Mouse (Mus musculus) forebrain, embryonic 16.5 days (tissue): ENCODE data around the gene Ank3. TPM values are rescaled to one million over a fixed set of nuclear protein-coding genes. Genes with fewer than 3 reads are reported as not detected.

ENCODE experiments used
- ATAC-seq: fragments of 200-750 bp; cut with Nextera tagmentation; 2 replicates; pipeline ENCODE4 v1.8.0; 2017; ENCODE audit warnings: mild to moderate bottlenecking, moderate library complexity
- H3K27ac ChIP-seq: fragments of 300-500 bp; sonication (generic); 2 replicates; pipeline ENCODE4 v1.5.1; 2014; ENCODE audit warnings: low read length, control low read depth
- H3K27me3 ChIP-seq: fragments of 300-500 bp; sonication (generic); replicated peaks from 2 replicates; pipeline ENCODE4 v1.6.1; 2014; ENCODE audit warnings: low read length; ENCODE audit not compliant: control insufficient read depth, insufficient read depth
- H3K36me3 ChIP-seq: fragments of 300-500 bp; sonication (generic); 2 replicates; pipeline ENCODE4 v1.6.1; 2014; ENCODE audit not compliant: control insufficient read depth, insufficient read depth
- H3K4me1 ChIP-seq: fragments of 300-500 bp; sonication (generic); replicated peaks from 2 replicates; pipeline ENCODE4 v1.6.1; 2014; ENCODE audit warnings: low read length; ENCODE audit not compliant: control insufficient read depth, insufficient read depth
- H3K4me2 ChIP-seq: fragments of 300-500 bp; sonication (generic); 2 replicates; pipeline ENCODE4 v1.6.1; 2014; ENCODE audit warnings: mild to moderate bottlenecking, low read length, control low read depth
- H3K4me3 ChIP-seq: fragments of 300-500 bp; sonication (generic); replicated peaks from 2 replicates; pipeline ENCODE4 v1.5.1; 2014; ENCODE audit warnings: mild to moderate bottlenecking, low read length, control low read depth
- H3K9ac ChIP-seq: fragments of 300-500 bp; sonication (generic); replicated peaks from 2 replicates; pipeline ENCODE4 v1.6.1; 2014; ENCODE audit warnings: low read depth, low read length, control low read depth
- H3K9me3 ChIP-seq: fragments of 300-500 bp; sonication (generic); 2 replicates; pipeline ENCODE4 v1.6.1; 2016; ENCODE audit warnings: low read length; ENCODE audit not compliant: control insufficient read depth
- WGBS: fragments of 180-500 bp; shearing (Covaris S2); extraction: QIAGEN DNeasy Blood & Tissue Kit; methylation state at CpG from one replicate; pipeline ENCODE4 v1.1.7; 2014; 5-methylcytosine and 5-hydroxymethylcytosine counted together
- polyA plus RNA-seq: library from polyadenylated mRNA; unstranded; fragments of >200 nt; fragmentation: Nextera tagmentation; extraction: Ambion mirVana; gene quantifications from 2 replicates; pipeline ENCODE4 v1.2.1, GENCODE M21; 2015

Ank3 gene
- polyA plus RNA-seq, 1 experiment from 2014 or later: 102 TPM

GRCm38 (mm10) chr10:69982701-69983100 is 584.1 kb downstream of the Ank3 start:
- Histone ChIP-seq H3K36me3 (peaks cover 25% of the 10 kb centered on the region), H3K9me3 (no peaks in the 10 kb centered on the region), H3K27ac (no peak overlapping the region), H3K4me1 (peaks cover 2% of the 10 kb centered on the region; the same call in 1 of the 2 replicates), H3K27me3 (no peaks in the 10 kb centered on the region), H3K4me3 (no peak overlapping the region), H3K9ac (no peak overlapping the region), H3K4me2 (no peak overlapping the region)
- no peak for ATAC-seq
- 94% methylated on average over 4 of the region's 4 CpGs for WGBS

DNA sequence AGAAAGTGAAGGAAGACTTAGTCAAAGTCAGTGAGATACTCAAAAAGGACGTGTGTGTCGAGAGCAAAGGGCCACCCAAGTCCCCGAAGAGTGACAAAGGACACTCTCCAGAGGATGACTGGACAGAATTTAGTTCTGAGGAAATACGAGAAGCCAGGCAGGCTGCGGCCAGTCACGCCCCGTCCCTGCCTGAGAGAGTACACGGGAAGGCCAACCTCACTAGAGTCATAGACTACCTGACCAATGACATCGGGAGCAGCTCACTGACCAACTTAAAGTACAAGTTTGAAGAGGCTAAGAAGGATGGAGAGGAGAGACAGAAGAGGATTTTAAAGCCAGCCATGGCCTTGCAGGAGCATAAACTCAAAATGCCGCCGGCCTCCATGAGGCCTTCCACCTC is 588.9 kb downstream of the Ank3 start:
- Histone ChIP-seq H3K27me3 (no peaks in the 10 kb centered on the region), H3K9ac (no peak overlapping the region), H3K36me3 (peaks cover 63% of the 10 kb centered on the region), H3K4me3 (no peak overlapping the region), H3K9me3 (peaks cover 31% of the 10 kb centered on the region), H3K4me1 (no peaks in the 10 kb centered on the region), H3K27ac (no peak overlapping the region), H3K4me2 (no peak overlapping the region)
- no peak for ATAC-seq
- WGBS: 96% methylated on average over 11 of the region's 11 CpGs

GRCm38 (mm10) chr10:69997082-69997481 is 598.5 kb downstream of the Ank3 start:
- ATAC-seq: no peak
- peaks cover 8% of the 10 kb centered on the region for H3K9me3 ChIP-seq
- H3K36me3 ChIP-seq: peaks cover 28% of the 10 kb centered on the region
- H3K9ac ChIP-seq: no peak overlapping the region
- WGBS: 86% methylated on average over 8 of the region's 8 CpGs
- no peak overlapping the region for H3K27ac ChIP-seq
- no peak overlapping the region for H3K4me2 ChIP-seq
- H3K4me1 ChIP-seq: no peaks in the 10 kb centered on the region
- no peaks in the 10 kb centered on the region for H3K27me3 ChIP-seq
- no peak overlapping the region for H3K4me3 ChIP-seq

DNA sequence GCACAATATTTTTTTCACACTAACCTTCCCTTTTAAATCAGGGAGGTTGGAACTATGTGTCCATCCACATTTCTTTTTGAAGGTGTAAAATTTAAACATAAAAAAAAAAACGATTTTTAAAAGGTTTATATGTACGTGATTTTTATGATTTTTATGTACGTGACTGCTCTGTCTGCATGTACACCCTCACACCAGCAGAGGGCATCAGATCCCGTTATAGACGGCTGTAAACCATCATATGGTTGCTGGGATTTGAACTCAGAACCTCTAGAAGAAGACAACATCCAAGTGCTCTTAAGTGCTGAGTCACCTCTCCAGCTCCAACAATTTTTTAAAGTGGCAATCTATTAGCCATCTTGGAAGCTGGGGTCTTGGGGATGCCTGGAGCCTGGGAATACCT is 605.5 kb downstream of the Ank3 start:
- H3K27me3 ChIP-seq: no peaks in the 10 kb centered on the region
- no peak for ATAC-seq
- H3K9ac ChIP-seq: no peak overlapping the region
- 96% methylated on average over 5 of the region's 5 CpGs for WGBS
- H3K4me1 ChIP-seq: no peaks in the 10 kb centered on the region
- no peak overlapping the region for H3K4me3 ChIP-seq
- H3K9me3 ChIP-seq: no peaks in the 10 kb centered on the region
- H3K36me3 ChIP-seq: peaks cover 25% of the 10 kb centered on the region
- H3K4me2 ChIP-seq: no peak overlapping the region
- H3K27ac ChIP-seq: no peak overlapping the region

- H3K36me3 ChIP-seq: peaks cover 25% of the 10 kb centered on the region
- no peak overlapping the region for H3K9ac ChIP-seq
- H3K4me1 ChIP-seq: no peaks in the 10 kb centered on the region
- H3K27ac ChIP-seq: no peak overlapping the region
- ATAC-seq: no peak
- WGBS: 98% methylated on average over 15 of the region's 15 CpGs
- H3K4me2 ChIP-seq: no peak overlapping the region
- H3K4me3 ChIP-seq: no peak overlapping the region
- no peaks in the 10 kb centered on the region for H3K27me3 ChIP-seq
- H3K9me3 ChIP-seq: no peaks in the 10 kb centered on the region
Measured at GRCm38 (mm10) chr10:70004831-70005230, 606.3 kb downstream of the Ank3 start.

- H3K27me3 ChIP-seq: no peaks in the 10 kb centered on the region
Measured at GRCm38 (mm10) chr10:70006380-70006779, 607.8 kb downstream of the Ank3 start.

DNA sequence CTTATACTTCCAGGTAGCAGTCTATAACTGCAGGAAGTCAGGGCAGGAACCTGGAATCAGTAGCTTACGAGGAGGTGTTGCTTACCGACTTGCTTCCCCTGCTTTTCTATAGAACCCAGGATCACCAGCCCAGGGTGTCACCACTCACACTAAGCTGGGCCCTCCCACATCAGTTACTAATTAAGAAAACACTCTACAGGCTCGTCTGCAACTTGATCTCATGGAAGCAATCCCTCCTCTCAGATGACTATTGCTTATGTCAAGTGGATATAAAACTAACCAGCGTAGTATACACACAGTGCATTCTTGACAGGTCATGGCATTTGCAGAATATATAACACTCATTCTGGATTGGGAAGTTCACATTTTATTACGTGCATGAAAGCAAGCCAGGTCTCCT is 613.2 kb downstream of the Ank3 start:
- H3K27ac ChIP-seq: no peak overlapping the region
- no peak overlapping the region for H3K4me2 ChIP-seq
- no peak overlapping the region for H3K4me3 ChIP-seq
- H3K9ac ChIP-seq: no peak overlapping the region
- no peaks in the 10 kb centered on the region for H3K27me3 ChIP-seq
- WGBS: 66% methylated on average over 5 of the region's 5 CpGs
- no peak for ATAC-seq
- no peaks in the 10 kb centered on the region for H3K4me1 ChIP-seq
- no peaks in the 10 kb centered on the region for H3K9me3 ChIP-seq
- H3K36me3 ChIP-seq: peaks cover 7% of the 10 kb centered on the region; the same call in 1 of the 2 replicates

More at GRCm38 (mm10) chr10:70006380-70006779, 607.8 kb downstream of the Ank3 start:
- H3K36me3 ChIP-seq: peaks cover 27% of the 10 kb centered on the region
- no peak overlapping the region for H3K9ac ChIP-seq
- H3K4me1 ChIP-seq: no peaks in the 10 kb centered on the region
- no peaks in the 10 kb centered on the region for H3K9me3 ChIP-seq
- no peak overlapping the region for H3K27ac ChIP-seq
- H3K4me2 ChIP-seq: no peak overlapping the region
- no peak for ATAC-seq
- H3K4me3 ChIP-seq: no peak overlapping the region
- 72% methylated on average over 9 of the region's 9 CpGs for WGBS

- peaks cover 7% of the 10 kb centered on the region; the same call in 1 of the 2 replicates for H3K36me3 ChIP-seq
Measured at GRCm38 (mm10) chr10:70013931-70014330, 615.4 kb downstream of the Ank3 start.

GRCm38 (mm10) chr10:70015201-70015600 is 616.6 kb downstream of the Ank3 start:
- ATAC-seq: no peak
- no peak overlapping the region for H3K4me2 ChIP-seq
- H3K9me3 ChIP-seq: no peaks in the 10 kb centered on the region
- no peaks in the 10 kb centered on the region for H3K4me1 ChIP-seq
- H3K4me3 ChIP-seq: no peak overlapping the region
- H3K9ac ChIP-seq: no peak overlapping the region
- peaks cover 10% of the 10 kb centered on the region; the same call in 1 of the 2 replicates for H3K36me3 ChIP-seq
- 77% methylated on average over 9 of the region's 9 CpGs for WGBS
- H3K27me3 ChIP-seq: no peaks in the 10 kb centered on the region
- no peak overlapping the region for H3K27ac ChIP-seq

More at GRCm38 (mm10) chr10:70013931-70014330, 615.4 kb downstream of the Ank3 start:
- no peaks in the 10 kb centered on the region for H3K9me3 ChIP-seq
- H3K27me3 ChIP-seq: no peaks in the 10 kb centered on the region
- ATAC-seq: no peak
- H3K27ac ChIP-seq: no peak overlapping the region
- H3K4me2 ChIP-seq: no peak overlapping the region
- no peak overlapping the region for H3K4me3 ChIP-seq
- 95% methylated on average over 13 of the region's 13 CpGs for WGBS
- no peak overlapping the region for H3K9ac ChIP-seq
- H3K4me1 ChIP-seq: no peaks in the 10 kb centered on the region

GRCm38 (mm10) chr10:70018691-70019090 is 620.1 kb downstream of the Ank3 start:
- H3K9me3 ChIP-seq: no peaks in the 10 kb centered on the region
- H3K4me2 ChIP-seq: no peak overlapping the region
- peaks cover 8% of the 10 kb centered on the region; the same call in 1 of the 2 replicates for H3K36me3 ChIP-seq
- H3K27ac ChIP-seq: no peak overlapping the region
- 85% methylated on average over 2 of the region's 2 CpGs for WGBS
- no peaks in the 10 kb centered on the region for H3K4me1 ChIP-seq
- ATAC-seq: no peak
- H3K9ac ChIP-seq: no peak overlapping the region
- H3K27me3 ChIP-seq: no peaks in the 10 kb centered on the region
- no peak overlapping the region for H3K4me3 ChIP-seq
